Mouse (Mus musculus): ENCODE results near the gene Rprm.

DNA sequence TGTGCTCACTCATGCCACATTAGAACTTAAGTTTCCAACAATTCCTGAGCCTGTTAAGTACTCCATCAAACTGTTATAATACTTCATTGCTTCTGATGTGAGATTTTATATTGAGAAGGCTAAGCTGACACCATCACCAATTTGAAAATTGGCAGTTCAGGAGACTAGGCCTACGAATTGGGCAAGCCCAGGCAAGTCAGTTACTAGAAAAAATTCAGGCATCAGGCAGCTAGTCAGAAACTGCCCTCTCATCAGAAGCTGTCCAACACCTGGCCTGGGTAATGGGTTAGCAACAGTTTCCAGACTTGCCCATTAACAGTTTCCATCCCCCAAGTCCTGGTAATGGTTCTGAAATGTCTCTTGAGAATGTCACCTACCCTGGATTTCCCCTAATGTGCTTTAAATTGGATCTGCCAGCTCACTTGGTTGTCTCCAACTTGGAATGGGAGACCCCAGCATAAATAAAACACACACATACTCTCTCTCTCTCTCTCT is 20.9 kb upstream of the Rprm start:
- TF ChIP-seq GATA1 (IDR thresholded peaks at IDR 0.05; ENCODE audit: borderline replicate concordance, low read length) (no peak), FLI1 (IDR thresholded peaks at IDR 0.05; ENCODE audit: low read length) (no peak)

Measured in megakaryocyte, embryonic 14.5 days (primary cell).